Mouse (Mus musculus): ENCODE data around the gene Mtrf1. TPM values are rescaled to one million over a fixed set of nuclear protein-coding genes. Genes with fewer than 3 reads are reported as not detected.
A peak's percentile ranks its signal among the peaks of the same experiment; 100 is the strongest.

The Mtrf1 gene
- polyA plus RNA-seq (2012; ENCODE audit: insufficient read depth, insufficient read length, low replicate concordance, missing spikeins): not detected in 2 replicates

- TF ChIP-seq POLR2A (IDR thresholded peaks at IDR 0.05; ENCODE audit: insufficient read depth, low read depth, low read length): 0 out of 2 replicates have a peak, but pooled peaks have one; percentile 27
- no peak for TF ChIP-seq CTCF (IDR thresholded peaks at IDR 0.05; ENCODE audit: insufficient read depth, low read depth, low read length)
- WGBS: 17% methylated on average over 23 of the region's 23 CpGs
- Histone ChIP-seq H3K4me1 (ENCODE audit: control insufficient read depth, insufficient read depth, low read length) (peaks cover 2% of the 10 kb centered on the region; the same call in 1 of the 2 replicates), H3K27ac (ENCODE audit: insufficient read depth, low read depth, low read length) (peak within 1 kb of the TSS; percentile 99), H3K4me3 (ENCODE audit: insufficient read depth, low read depth, low read length) (peak within 1 kb of the TSS; percentile 96)
Observed at GRCm38 (mm10) chr14:79397321-79398122, at the start of gene Mtrf1. Gene Mtrf1 (plus strand): TSS chr14:79397772.

GRCm38 (mm10) chr14:79358055-79358454 is 39.5 kb upstream of the Mtrf1 start:
- Histone ChIP-seq H3K27ac (ENCODE audit: insufficient read depth, low read depth, low read length) (no peak overlapping the region), H3K4me1 (ENCODE audit: control insufficient read depth, insufficient read depth, low read length) (no peaks in the 10 kb centered on the region), H3K4me3 (ENCODE audit: insufficient read depth, low read depth, low read length) (no peak overlapping the region)
- no peak for TF ChIP-seq CTCF (IDR thresholded peaks at IDR 0.05; ENCODE audit: insufficient read depth, low read depth, low read length)
- TF ChIP-seq POLR2A (IDR thresholded peaks at IDR 0.05; ENCODE audit: insufficient read depth, low read depth, low read length): no peak
- 93% methylated on average over 2 of the region's 2 CpGs for WGBS

GRCm38 (mm10) chr14:79377041-79377440 is 20.5 kb upstream of the Mtrf1 start:
- TF ChIP-seq POLR2A (IDR thresholded peaks at IDR 0.05; ENCODE audit: insufficient read depth, low read depth, low read length): no peak
- no peak for TF ChIP-seq CTCF (IDR thresholded peaks at IDR 0.05; ENCODE audit: insufficient read depth, low read depth, low read length)
- no peaks in the 10 kb centered on the region for H3K4me1 ChIP-seq (ENCODE audit: control insufficient read depth, insufficient read depth, low read length)
- no peak overlapping the region for H3K4me3 ChIP-seq (ENCODE audit: insufficient read depth, low read depth, low read length)
- H3K27ac ChIP-seq (ENCODE audit: insufficient read depth, low read depth, low read length): no peak overlapping the region

- no peak overlapping the region for H3K27ac ChIP-seq (ENCODE audit: insufficient read depth, low read depth, low read length)
- no peaks in the 10 kb centered on the region for H3K4me1 ChIP-seq (ENCODE audit: control insufficient read depth, insufficient read depth, low read length)
- 96% methylated on average over 7 of the region's 7 CpGs for WGBS
- H3K4me3 ChIP-seq (ENCODE audit: insufficient read depth, low read depth, low read length): no peak overlapping the region
- TF ChIP-seq POLR2A (IDR thresholded peaks at IDR 0.05; ENCODE audit: insufficient read depth, low read depth, low read length): no peak
- no peak for TF ChIP-seq CTCF (IDR thresholded peaks at IDR 0.05; ENCODE audit: insufficient read depth, low read depth, low read length)
Observed at GRCm38 (mm10) chr14:79383120-79383519, 14.5 kb upstream of the Mtrf1 start.

GRCm38 (mm10) chr14:79388304-79388703 is 9.3 kb upstream of the Mtrf1 start:
- H3K4me1 ChIP-seq (ENCODE audit: control insufficient read depth, insufficient read depth, low read length): no peaks in the 10 kb centered on the region
- WGBS: 83% methylated on average over 3 of the region's 3 CpGs
- H3K4me3 ChIP-seq (ENCODE audit: insufficient read depth, low read depth, low read length): no peak overlapping the region
- TF ChIP-seq CTCF (IDR thresholded peaks at IDR 0.05; ENCODE audit: insufficient read depth, low read depth, low read length): no peak
- TF ChIP-seq POLR2A (IDR thresholded peaks at IDR 0.05; ENCODE audit: insufficient read depth, low read depth, low read length): no peak
- H3K27ac ChIP-seq (ENCODE audit: insufficient read depth, low read depth, low read length): no peak overlapping the region

- WGBS: under 1% methylated on average over 16 of the region's 16 CpGs
- Histone ChIP-seq H3K4me3 (ENCODE audit: insufficient read depth, low read depth, low read length) (peak overlapping the region; percentile 77), H3K27ac (ENCODE audit: insufficient read depth, low read depth, low read length) (peak overlapping the region; percentile 68), H3K4me1 (ENCODE audit: control insufficient read depth, insufficient read depth, low read length) (no peaks in the 10 kb centered on the region)
- TF ChIP-seq CTCF (IDR thresholded peaks at IDR 0.05; ENCODE audit: insufficient read depth, low read depth, low read length) (no peak), POLR2A (IDR thresholded peaks at IDR 0.05; ENCODE audit: insufficient read depth, low read depth, low read length) (no peak)
Observed at GRCm38 (mm10) chr14:79389438-79390264, 7.9 kb upstream of the Mtrf1 start.

- Histone ChIP-seq H3K4me3 (ENCODE audit: insufficient read depth, low read depth, low read length) (peak within 1 kb of the TSS; percentile 77), H3K27ac (ENCODE audit: insufficient read depth, low read depth, low read length) (peak within 1 kb of the TSS; percentile 68), H3K4me1 (ENCODE audit: control insufficient read depth, insufficient read depth, low read length) (no peaks in the 10 kb centered on the region)
- TF ChIP-seq CTCF (IDR thresholded peaks at IDR 0.05; ENCODE audit: insufficient read depth, low read depth, low read length) (no peak), POLR2A (IDR thresholded peaks at IDR 0.05; ENCODE audit: insufficient read depth, low read depth, low read length) (peak; percentile 82)
- under 1% methylated on average over 70 of the region's 71 CpGs for WGBS
Observed at GRCm38 (mm10) chr14:79390265-79390926, 7.2 kb upstream of the Mtrf1 start, which contains the start of gene Naa16. Gene Naa16 (minus strand): TSS chr14:79390778.

GRCm38 (mm10) chr14:79393289-79393688 is 4.3 kb upstream of the Mtrf1 start:
- WGBS: 74% methylated on average over 1 of the region's 1 CpGs
- H3K4me1 ChIP-seq (ENCODE audit: control insufficient read depth, insufficient read depth, low read length): no peaks in the 10 kb centered on the region
- H3K4me3 ChIP-seq (ENCODE audit: insufficient read depth, low read depth, low read length): no peak overlapping the region
- no peak overlapping the region for H3K27ac ChIP-seq (ENCODE audit: insufficient read depth, low read depth, low read length)
- TF ChIP-seq CTCF (IDR thresholded peaks at IDR 0.05; ENCODE audit: insufficient read depth, low read depth, low read length): no peak
- TF ChIP-seq POLR2A (IDR thresholded peaks at IDR 0.05; ENCODE audit: insufficient read depth, low read depth, low read length): no peak
